Mouse (Mus musculus): ENCODE data around the gene Ccdc65. TPM values are rescaled to one million over a fixed set of nuclear protein-coding genes. Genes with fewer than 3 reads are reported as not detected.

Gene Ccdc65
- polyA plus RNA-seq, 1 experiment from 2014 or later, result 2.2 TPM

Other genes with a start within 250 kb of the Ccdc65 start
- gene OR5BS1P, start 238.3 kb upstream of the Ccdc65 start, polyA plus RNA-seq (2015; fragmentation: Nextera tagmentation; extraction: Ambion mirVana), result not detected in 2 replicates
- not detected in 2 replicates for gene Lalba, start 225.5 kb upstream of the Ccdc65 start, polyA plus RNA-seq (2015; fragmentation: Nextera tagmentation; extraction: Ambion mirVana)
- gene Olfr279, start 215.8 kb upstream of the Ccdc65 start, polyA plus RNA-seq (2015; fragmentation: Nextera tagmentation; extraction: Ambion mirVana), result not detected in 2 replicates
- 132 and 147 TPM in 2 replicates for gene Kansl2, start 173.9 kb upstream of the Ccdc65 start, polyA plus RNA-seq (2015; fragmentation: Nextera tagmentation; extraction: Ambion mirVana)
- 68.7 and 76.3 TPM in 2 replicates for gene Ccnt1, start 137.3 kb upstream of the Ccdc65 start, polyA plus RNA-seq (2015; fragmentation: Nextera tagmentation; extraction: Ambion mirVana)
- gene 4930415O20Rik, start 137.2 kb upstream of the Ccdc65 start, polyA plus RNA-seq (2015; fragmentation: Nextera tagmentation; extraction: Ambion mirVana), result not detected in 2 replicates
- gene Adcy6, start 98.1 kb upstream of the Ccdc65 start, polyA plus RNA-seq (2015; fragmentation: Nextera tagmentation; extraction: Ambion mirVana), result 10.4 and 10.7 TPM in 2 replicates
- 124 and 137 TPM in 2 replicates for gene Cacnb3, start 77.4 kb upstream of the Ccdc65 start, polyA plus RNA-seq (2015; fragmentation: Nextera tagmentation; extraction: Ambion mirVana)
- gene Ddx23, start 45.3 kb upstream of the Ccdc65 start, polyA plus RNA-seq (2015; fragmentation: Nextera tagmentation; extraction: Ambion mirVana), result 20.5 and 21.7 TPM in 2 replicates
- 6.2 and 7.4 TPM in 2 replicates for gene Rnd1, start 30.7 kb upstream of the Ccdc65 start, polyA plus RNA-seq (2015; fragmentation: Nextera tagmentation; extraction: Ambion mirVana)
- gene Fkbp11, start 20.0 kb downstream of the Ccdc65 start, polyA plus RNA-seq (2015; fragmentation: Nextera tagmentation; extraction: Ambion mirVana), result 8.1 and 10.9 TPM in 2 replicates
- gene Arf3, start 55.0 kb downstream of the Ccdc65 start, polyA plus RNA-seq (2015; fragmentation: Nextera tagmentation; extraction: Ambion mirVana), result 71.9 and 74.9 TPM in 2 replicates
- gene Wnt10b, start 69.9 kb downstream of the Ccdc65 start, polyA plus RNA-seq (2015; fragmentation: Nextera tagmentation; extraction: Ambion mirVana), result not detected in 2 replicates
- 3.6 and 3.9 TPM in 2 replicates for gene Wnt1, start 81.7 kb downstream of the Ccdc65 start, polyA plus RNA-seq (2015; fragmentation: Nextera tagmentation; extraction: Ambion mirVana)
- 0.50 TPM in 2 replicates for gene Ddn, start 101.3 kb downstream of the Ccdc65 start, polyA plus RNA-seq (2015; fragmentation: Nextera tagmentation; extraction: Ambion mirVana)
- gene Prkag1, start 123.3 kb downstream of the Ccdc65 start, polyA plus RNA-seq (2015; fragmentation: Nextera tagmentation; extraction: Ambion mirVana), result 71.8 and 79.4 TPM in 2 replicates
- gene Kmt2d, start 163.0 kb downstream of the Ccdc65 start, polyA plus RNA-seq (2015; fragmentation: Nextera tagmentation; extraction: Ambion mirVana), result 9.7 and 10.8 TPM in 2 replicates
- gene Rhebl1, start 186.3 kb downstream of the Ccdc65 start, polyA plus RNA-seq (2015; fragmentation: Nextera tagmentation; extraction: Ambion mirVana), result 27.8 and 33.3 TPM in 2 replicates
- gene Dhh, start 190.3 kb downstream of the Ccdc65 start, polyA plus RNA-seq (2015; fragmentation: Nextera tagmentation; extraction: Ambion mirVana), result 3.1 and 4.3 TPM in 2 replicates
- 34.9 and 39.0 TPM in 2 replicates for gene Lmbr1l, start 210.0 kb downstream of the Ccdc65 start, polyA plus RNA-seq (2015; fragmentation: Nextera tagmentation; extraction: Ambion mirVana)
- 1,062 and 1,121 TPM in 2 replicates for gene Tuba1b, start 226.4 kb downstream of the Ccdc65 start, polyA plus RNA-seq (2015; fragmentation: Nextera tagmentation; extraction: Ambion mirVana)
- gene Gm49450, start 245.3 kb downstream of the Ccdc65 start, polyA plus RNA-seq (2015; fragmentation: Nextera tagmentation; extraction: Ambion mirVana), result not detected in 2 replicates
- 13,124 and 14,228 TPM in 2 replicates for gene Tuba1a, start 245.5 kb downstream of the Ccdc65 start, polyA plus RNA-seq (2015; fragmentation: Nextera tagmentation; extraction: Ambion mirVana)